In genomic region chr13:99237841-99238216, GRCm38 (mm10) we compare ENCODE assay signal across 12 mouse cellular contexts. TPM values are rescaled to one million over a fixed set of nuclear protein-coding genes. Genes with fewer than 3 reads are reported as not detected.
DNase-seq lines count a peak whose midpoint lies in the region; ATAC-seq and TF ChIP-seq lines count a peak whose summit lies in the region.
"Had no signal": no experiment of that assay in that cellular context is flagged by ENCODE, and none has a peak within 500 bp of the region (broad histone marks: within the 10 kb centered on the region; RNA-seq: fewer than 3 reads in every experiment).

No protein-coding gene starts in this region.

- TF ChIP-seq CTCF in lung, embryonic 14.5 days (IDR thresholded peaks at IDR 0.05; ENCODE audit: low read depth) = no peak
- TF ChIP-seq CTCF in lung, adult 2 months (IDR thresholded peaks at IDR 0.05; ENCODE audit: insufficient read depth, low read length) = no peak
- TF ChIP-seq CTCF in small intestine, adult 2 months (IDR thresholded peaks at IDR 0.05; ENCODE audit: extremely low read depth, insufficient read length, insufficient replicate concordance, low read depth, low read length) = no peak

- peaks cover 32% of the 10 kb centered on the region for H3K4me1 ChIP-seq in heart, embryonic 11.5 days (ENCODE audit: control insufficient read depth, insufficient read depth, low read length)
- H3K4me1 ChIP-seq in lung, embryonic 14.5 days (ENCODE audit: insufficient read depth) = peaks cover 27% of the 10 kb centered on the region
- peaks cover 21% of the 10 kb centered on the region for H3K4me1 ChIP-seq in lung, adult 2 months (ENCODE audit: control insufficient read depth, insufficient read depth, low read length)
- H3K4me1 ChIP-seq in intestine, embryonic 16.5 days (ENCODE audit: control insufficient read depth, insufficient read depth, low read length) = peaks cover 12% of the 10 kb centered on the region
- H3K4me1 ChIP-seq in small intestine, adult 2 months (ENCODE audit: control insufficient read depth, insufficient read depth, insufficient read length, low read length) = peaks cover 7% of the 10 kb centered on the region; the same call in 1 of the 2 replicates

- DNase-seq in heart, postnatal 25 days (ENCODE audit: low spot score) = no peak
- DNase-seq in lung, embryonic 14.5 days = peak; percentile 74
- no peak for DNase-seq in lung, adult 2 months
- no peak for DNase-seq in layer of hippocampus, postnatal 10 days (ENCODE audit: low spot score in 2 of 2)
- no peak for DNase-seq in natural killer cell, adult 2 months (ENCODE audit: low spot score in 2 of 2)
- DNase-seq: cerebellum, adult 9-11 months; gastrocnemius, postnatal 10 days; layer of hippocampus, adult 9-11 months had no signal

- whole genome bisulfite sequencing in heart, embryonic 11.5 days (ENCODE audit: insufficient replicate concordance) = 55% methylated on average over 1 of the region's 1 CpGs
- WGBS in lung, embryonic 14.5 days = 32% methylated on average over 1 of the region's 1 CpGs
- 50% methylated on average over 1 of the region's 1 CpGs for WGBS in lung, adult 2 months
- 54% methylated on average over 1 of the region's 1 CpGs for WGBS in intestine, embryonic 16.5 days
- WGBS in small intestine, adult 2 months = 38% methylated on average over 1 of the region's 1 CpGs

- no peak for TF ChIP-seq POLR2A in lung, adult 2 months (IDR thresholded peaks at IDR 0.05; ENCODE audit: borderline replicate concordance, extremely low read depth, low read depth, low read length)
- no peak for TF ChIP-seq POLR2A in small intestine, adult 2 months (IDR thresholded peaks at IDR 0.05; ENCODE audit: low read depth, low read length)

- no peak overlapping the region for H3K4me3 ChIP-seq in heart, embryonic 11.5 days (ENCODE audit: low read depth, low read length)
- no peak overlapping the region for H3K4me3 ChIP-seq in lung, embryonic 14.5 days (ENCODE audit: low read depth, low read length)
- H3K4me3 ChIP-seq in lung, adult 2 months (replicated peaks; ENCODE audit: extremely low read depth, low read depth, low read length) = no peak overlapping the region
- no peak overlapping the region for H3K4me3 ChIP-seq in intestine, embryonic 16.5 days (ENCODE audit: low read length)
- H3K4me3 ChIP-seq in small intestine, adult 2 months (ENCODE audit: low read depth, low read length) = no peak overlapping the region
- H3K4me3 ChIP-seq: erythroblast, embryonic 14.5 days had no signal

- ATAC-seq in heart, embryonic 11.5 days (replicated peaks; ENCODE audit: insufficient number of reproducible peaks, low FRiP score, low TSS enrichment) = no peak
- no peak for ATAC-seq in lung, embryonic 14.5 days (ENCODE audit: insufficient read depth)
- ATAC-seq in intestine, embryonic 16.5 days = no peak

- no peak overlapping the region for H3K4me2 ChIP-seq in heart, embryonic 11.5 days
- no peak overlapping the region for H3K4me2 ChIP-seq in lung, embryonic 14.5 days
- H3K4me2 ChIP-seq in intestine, embryonic 16.5 days (ENCODE audit: low read depth, low read length) = no peak overlapping the region

- H3K9me3 ChIP-seq in heart, embryonic 11.5 days (replicated peaks; ENCODE audit: control insufficient read depth, low read length) = no peaks in the 10 kb centered on the region
- H3K9me3 ChIP-seq in lung, embryonic 14.5 days (ENCODE audit: low read depth, low read length) = no peaks in the 10 kb centered on the region
- H3K9me3 ChIP-seq in intestine, embryonic 16.5 days (ENCODE audit: control insufficient read depth, low read length) = no peaks in the 10 kb centered on the region

- peak overlapping the region; percentile 83 for H3K27ac ChIP-seq in heart, embryonic 11.5 days (ENCODE audit: low read depth, low read length)
- peak overlapping the region; percentile 95 for H3K27ac ChIP-seq in lung, embryonic 14.5 days (ENCODE audit: low read depth)
- peak overlapping the region; percentile 93 for H3K27ac ChIP-seq in intestine, embryonic 16.5 days (ENCODE audit: low read length)
- H3K27ac ChIP-seq in small intestine, adult 2 months (ENCODE audit: insufficient read depth, low read depth, low read length) = peak overlapping the region; percentile 86

- no peaks in the 10 kb centered on the region for H3K36me3 ChIP-seq in heart, embryonic 11.5 days (ENCODE audit: control insufficient read depth, insufficient read depth, low read length)
- no peaks in the 10 kb centered on the region for H3K36me3 ChIP-seq in lung, embryonic 14.5 days (ENCODE audit: insufficient read depth)
- no peaks in the 10 kb centered on the region for H3K36me3 ChIP-seq in intestine, embryonic 16.5 days (ENCODE audit: control insufficient read depth, insufficient read depth, low read length)
- H3K36me3 ChIP-seq in small intestine, adult 2 months (ENCODE audit: control insufficient read depth, insufficient read depth, low read length) = no peaks in the 10 kb centered on the region

- intact Hi-C loops in heart, postnatal 25 days (cut with DNase I) = loop anchor here (2.0 kb wide), 2 partner anchors 17 to 53 kb away; partner anchors contain the start of gene Zfp366

- no peak overlapping the region for H3K9ac ChIP-seq in heart, embryonic 11.5 days (ENCODE audit: low read depth, low read length)
- H3K9ac ChIP-seq in lung, embryonic 14.5 days = no peak overlapping the region
- no peak overlapping the region for H3K9ac ChIP-seq in intestine, embryonic 16.5 days (ENCODE audit: low read depth, low read length)

- no peaks in the 10 kb centered on the region for H3K27me3 ChIP-seq in heart, embryonic 11.5 days (ENCODE audit: control insufficient read depth, insufficient read depth, low read length)
- H3K27me3 ChIP-seq in lung, embryonic 14.5 days (ENCODE audit: insufficient read depth, low read length) = no peaks in the 10 kb centered on the region
- no peaks in the 10 kb centered on the region for H3K27me3 ChIP-seq in intestine, embryonic 16.5 days (replicated peaks; ENCODE audit: control insufficient read depth, insufficient read depth, low read length)
- H3K27me3 ChIP-seq in small intestine, adult 2 months (ENCODE audit: control insufficient read depth, insufficient read depth, low read length) = no peaks in the 10 kb centered on the region

RNA-seq across cellular contexts. Expression of gene Zfp366, which starts 53.2 kb away (rescaled TPM):
- 0.11 and 0.25 TPM in 2 replicates for polyA plus RNA-seq in heart, embryonic 11.5 days (2014; fragmentation: Nextera tagmentation; extraction: Ambion mirVana)
- 10 to 100 TPM in 1 of 2 experiments, 1 to 10 TPM in 1; 8.9 to 11.6 TPM for total RNA-seq in heart, postnatal 25 days (2021)
- polyA plus RNA-seq in lung, embryonic 14.5 days (2014; fragmentation: Nextera tagmentation; extraction: Ambion mirVana) = 1.3 and 1.5 TPM in 2 replicates
- polyA plus RNA-seq in lung, adult 2 months (2012; rRNA removed) = 13.6 and 14.5 TPM in 2 replicates
- polyA plus RNA-seq in intestine, embryonic 16.5 days (2015; fragmentation: Nextera tagmentation; extraction: Ambion mirVana) = 0.50 and 0.53 TPM in 2 replicates
- 1.2 and 2.0 TPM in 2 replicates for polyA plus RNA-seq in small intestine, adult 2 months (2012; rRNA removed)
- 1 to 10 TPM; 6.2 to 6.7 TPM for total RNA-seq in layer of hippocampus, postnatal 10 days (2021)
- polyA plus RNA-seq: erythroblast, embryonic 14.5 days had no signal
